Mouse (Mus musculus): ENCODE results near the gene Adam30.

DNA sequence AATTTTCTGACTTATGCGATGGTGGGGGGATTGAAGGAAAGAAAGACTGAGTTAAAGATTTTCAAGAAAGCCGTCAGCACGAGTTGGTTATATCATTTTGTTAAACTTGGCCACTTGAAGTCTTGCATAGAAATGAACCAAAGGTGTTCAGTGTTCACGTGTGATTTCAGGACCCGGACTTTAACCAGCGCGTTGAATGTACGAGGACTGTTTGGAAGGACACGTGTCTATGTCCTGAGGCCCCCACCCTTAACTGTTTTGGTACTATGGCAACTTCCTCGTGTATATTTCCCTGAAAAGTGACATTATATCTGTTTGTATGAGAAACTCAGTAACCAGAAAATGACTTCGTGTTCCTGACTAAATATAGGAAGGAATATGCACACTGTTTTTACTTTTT lies 10.5 kb upstream of the Adam30 start:
- TF ChIP-seq POLR2A (IDR thresholded peaks at IDR 0.05; ENCODE audit: low read depth, low read length) (no peak), CTCF (IDR thresholded peaks at IDR 0.05; ENCODE audit: borderline replicate concordance, insufficient read depth, low read length) (no peak)

All from embryonic fibroblast, embryonic 13.5 days (primary cell).